Mouse (Mus musculus) liver, postnatal 0 days (tissue): ENCODE measurements around the gene Lcn9.

Experiments
- CTCF ChIP-seq: sonication (generic); IDR thresholded peaks from 2 replicates; pipeline ENCODE4 v1.5.1; 2016; ENCODE audit warnings: antibody characterized with exemption, low read depth
- EP300 ChIP-seq: IDR thresholded peaks from 2 replicates; pipeline ENCODE4 v1.6.1; 2016; ENCODE audit warnings: antibody characterized with exemption, low read depth, mild to moderate bottlenecking

DNA sequence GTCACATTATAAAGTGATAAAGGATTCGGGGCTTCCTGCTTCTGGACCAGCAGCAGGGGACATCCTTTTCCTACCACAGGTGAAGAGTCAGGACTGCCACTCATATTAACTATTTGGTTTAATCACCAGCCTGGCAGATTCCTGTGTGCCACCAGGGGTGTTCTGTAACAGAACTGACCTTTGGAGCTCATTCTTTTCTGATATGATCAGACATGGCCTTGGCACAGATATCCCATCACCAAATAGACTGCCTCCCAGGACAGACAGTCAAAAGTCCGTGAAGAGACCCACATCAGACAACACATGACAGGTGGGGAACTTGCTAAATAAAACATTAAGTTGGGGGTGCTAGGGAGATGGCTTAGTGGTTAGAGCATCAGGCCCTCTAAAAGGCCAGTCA lies 11.2 kb upstream of the Lcn9 start:
- TF ChIP-seq CTCF (no peak), EP300 (no peak)
